Mouse (Mus musculus) G1E (cell line): ENCODE measurements around the gene Olfr312.
"Not testable (repeated sequence)": the region's sequence is repeated elsewhere in the genome, so short reads cannot be mapped to it uniquely, and the experiment has no call there.

Source experiments
- CTCF ChIP-seq: IDR thresholded peaks from 2 replicates; pipeline ENCODE4 v1.5.1; 2012; ENCODE audit warnings: low read depth, low read length, inconsistent platforms, mixed read lengths
- GATA1 ChIP-seq: IDR thresholded peaks from 2 replicates; pipeline ENCODE4 v1.6.1; 2012; ENCODE audit warnings: borderline replicate concordance, low read length, inconsistent platforms, mixed read lengths
- POLR2AphosphoS5 ChIP-seq: IDR thresholded peaks from 2 replicates; pipeline ENCODE4 v1.6.1; 2012; ENCODE audit warnings: low read depth, low read length, inconsistent platforms; ENCODE audit not compliant: insufficient replicate concordance
- TAL1 ChIP-seq: conservative IDR thresholded peaks from 2 replicates; pipeline ENCODE4 v1.6.1; 2012; ENCODE audit warnings: low read depth, low read length, inconsistent platforms, mixed read lengths

- not testable (repeated sequence) for TF ChIP-seq CTCF, POLR2AphosphoS5, GATA1, TAL1
Measured at GRCm38 (mm10) chr11:58814700-58815099, 14.3 kb upstream of the Olfr312 start, which contains the start of gene Olfr313.
